Mouse (Mus musculus) cerebellum, adult 18-20 months (tissue): Measurements from ENCODE around the gene Dtx3.
A peak's percentile ranks its signal among the peaks of the same experiment; 100 is the strongest.
"Not testable (repeated sequence)": the region's sequence is repeated elsewhere in the genome, so short reads cannot be mapped to it uniquely, and the experiment has no call there.

Source experiments
- DNase-seq, 2 experiments: peaks; one replicate each; pipeline ENCODE4 v3.0.0; 2021

Gene Dtx3

DNA sequence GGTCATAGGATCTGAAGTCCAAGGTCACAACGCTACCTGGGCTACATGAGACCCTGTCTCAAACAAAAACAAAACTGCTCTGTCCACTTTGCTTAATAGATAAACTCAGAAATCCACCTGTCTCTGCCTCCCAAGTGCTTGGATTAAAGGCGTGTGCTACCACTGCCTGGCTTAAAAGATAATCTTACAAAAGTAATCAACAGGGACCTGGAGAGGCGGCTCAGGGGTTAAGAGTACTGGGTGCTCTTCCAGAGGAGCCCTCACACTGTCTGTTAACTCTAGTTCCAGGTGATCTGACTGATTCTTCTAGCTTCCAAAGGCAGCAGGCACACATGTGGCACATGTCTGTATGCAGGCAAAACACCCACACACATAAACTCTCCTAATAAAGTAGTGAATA, 7.6 kb upstream of the Dtx3 start:
- no peak for DNase-seq

DNA sequence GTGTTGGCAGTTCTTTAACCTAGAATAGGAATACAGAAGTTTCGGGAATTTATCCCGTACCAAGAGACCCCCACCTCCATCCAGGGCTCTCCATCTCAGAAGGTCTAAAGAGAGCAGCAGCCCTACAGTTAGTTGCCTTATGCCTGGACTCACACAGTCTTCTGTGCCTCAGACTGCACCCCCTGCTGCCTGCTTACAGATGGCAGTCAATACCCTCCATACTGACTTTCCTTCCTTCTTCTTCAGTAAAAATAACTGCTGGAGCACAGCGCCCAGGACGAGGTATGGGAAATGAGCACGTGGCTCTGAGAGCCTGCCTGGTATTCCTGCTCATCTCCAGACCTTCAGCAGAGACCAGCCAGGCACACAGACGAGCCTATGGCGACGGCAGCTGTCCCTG, 4.8 kb upstream of the Dtx3 start:
- DNase-seq = peak in 1 of 2 experiments; percentile 7

DNA sequence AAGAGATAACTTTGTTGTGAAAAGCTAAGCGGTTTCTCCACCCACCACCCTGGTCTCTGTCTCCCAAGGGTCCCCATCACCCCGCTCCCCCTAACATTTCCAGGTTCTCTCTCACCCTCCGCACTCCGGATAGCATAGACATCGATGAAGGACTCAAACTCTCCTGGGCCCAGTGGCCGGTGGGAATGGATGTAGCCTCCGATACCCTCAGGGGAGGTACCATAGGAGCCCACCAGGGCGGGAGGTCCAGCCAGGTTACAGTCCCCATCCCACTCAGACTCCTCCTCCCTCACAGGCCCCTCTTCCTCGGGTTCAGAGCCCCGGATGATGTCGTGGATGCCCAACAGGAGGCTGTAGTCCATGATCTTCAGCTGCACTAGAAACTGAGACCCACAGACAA, 3.9 kb upstream of the Dtx3 start:
- DNase-seq = peak in 1 of 2 experiments; percentile 4

DNA sequence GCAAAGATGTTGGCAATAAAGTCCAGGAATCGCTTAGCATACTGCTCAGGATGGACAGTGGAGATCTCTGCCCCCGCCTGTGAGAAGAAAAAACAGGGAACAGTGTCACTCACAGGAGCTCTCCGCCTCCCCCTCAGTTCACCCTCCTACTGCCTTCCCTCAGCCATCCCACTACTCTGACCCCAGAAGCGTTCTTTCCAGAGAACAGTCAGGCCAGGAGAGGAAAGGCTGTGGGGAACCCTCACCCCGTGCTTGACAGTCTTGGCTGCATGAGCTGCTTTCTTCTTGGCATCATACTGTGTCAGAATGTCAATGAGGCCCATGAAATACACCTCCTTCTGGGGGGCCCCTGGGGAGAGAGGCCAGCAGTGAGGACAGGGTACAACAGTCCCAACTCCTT, 3.5 kb upstream of the Dtx3 start:
- no peak for DNase-seq

DNA sequence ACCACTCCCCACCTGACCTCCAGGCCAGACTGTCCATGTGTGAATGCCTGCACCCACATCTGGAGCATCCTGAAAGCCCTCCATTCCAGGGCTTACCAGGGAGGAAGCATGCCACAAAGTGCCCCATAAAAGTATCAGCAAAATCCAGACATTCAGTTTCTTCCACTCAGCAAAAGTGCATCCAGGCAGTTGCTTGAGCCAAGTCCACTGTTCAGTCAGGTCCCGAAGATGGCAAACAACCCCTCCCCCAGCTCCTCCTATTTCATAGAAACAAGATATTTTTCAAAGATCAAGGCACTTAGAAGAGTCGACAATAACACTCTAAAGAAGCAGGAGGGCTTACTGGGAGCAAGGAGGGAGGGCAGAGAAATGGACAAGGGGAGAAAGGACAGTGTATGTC, 3.0 kb upstream of the Dtx3 start:
- no peak for DNase-seq

DNA sequence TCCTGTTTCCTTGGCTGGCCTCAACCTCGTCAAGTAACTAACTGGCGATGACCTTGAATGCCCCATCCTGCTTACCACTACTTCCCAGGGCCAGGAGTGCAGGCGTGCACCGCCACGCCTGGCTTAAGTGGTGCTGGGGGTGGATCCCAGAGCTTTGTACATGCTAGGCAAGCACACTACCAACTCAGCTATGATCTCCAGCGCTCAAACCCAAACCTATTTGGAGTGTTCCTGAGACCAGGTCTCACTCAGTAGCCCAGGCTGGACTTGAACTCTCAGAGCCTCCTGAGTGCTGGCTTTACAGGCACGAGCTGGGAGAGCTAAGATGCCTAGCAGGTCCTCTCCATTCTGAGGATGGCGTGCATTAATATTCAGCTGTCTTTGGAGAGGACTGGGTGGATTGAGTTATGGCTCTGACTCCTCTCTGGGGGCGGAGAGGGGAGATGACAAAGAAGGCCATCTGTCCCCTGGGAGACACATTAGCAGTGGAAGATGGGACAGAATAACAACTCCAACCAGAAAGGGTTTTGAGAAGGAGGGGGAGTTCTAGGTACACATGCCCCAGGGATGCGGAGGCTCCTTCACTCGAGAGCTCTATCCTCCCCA, 2.1 kb upstream of the Dtx3 start:
- DNase-seq = peak in 1 of 2 experiments; percentile 8

DNA sequence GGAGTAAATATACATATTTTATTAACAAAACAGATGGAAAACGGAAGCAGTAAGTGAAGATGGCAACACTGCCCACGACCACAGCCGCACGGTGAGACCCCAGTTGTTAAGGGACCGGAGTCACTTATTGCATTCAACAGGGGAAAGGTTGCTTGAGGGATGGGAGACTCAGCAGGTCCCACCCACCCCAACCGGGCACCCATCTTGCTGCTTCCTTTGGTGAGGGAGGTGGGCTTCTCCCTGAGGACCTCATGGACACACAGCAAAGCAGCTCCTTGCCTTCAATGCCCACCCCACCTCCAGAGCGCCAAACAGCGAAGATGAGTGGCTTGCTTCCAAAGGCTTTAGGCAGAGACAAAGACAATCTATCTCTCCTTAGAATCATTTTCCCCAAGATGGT, 1.6 kb upstream of the Dtx3 start:
- DNase-seq = peak in 1 of 2 experiments; percentile 14

DNA sequence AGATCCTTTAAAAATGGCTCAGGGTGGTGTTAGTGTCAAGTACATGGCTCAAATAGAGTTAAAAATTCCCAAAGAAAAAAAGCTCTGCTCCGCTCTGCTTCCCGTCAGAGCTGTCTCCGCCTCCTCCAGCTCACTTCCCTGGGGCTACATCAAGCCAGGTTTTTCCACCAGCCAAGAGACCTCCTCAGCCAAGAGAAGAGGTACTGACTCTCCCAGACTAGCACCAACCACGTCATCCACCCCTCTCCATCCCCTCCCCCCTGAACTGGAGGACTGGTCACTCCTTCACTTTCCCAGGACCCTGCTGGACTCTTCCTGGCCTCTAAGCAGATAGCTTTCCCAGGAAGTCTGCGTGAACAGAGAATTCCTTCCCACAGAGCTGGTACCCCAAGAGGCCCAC, 864 bp upstream of the Dtx3 start:
- DNase-seq = peak; percentile 53 to 68

DNA sequence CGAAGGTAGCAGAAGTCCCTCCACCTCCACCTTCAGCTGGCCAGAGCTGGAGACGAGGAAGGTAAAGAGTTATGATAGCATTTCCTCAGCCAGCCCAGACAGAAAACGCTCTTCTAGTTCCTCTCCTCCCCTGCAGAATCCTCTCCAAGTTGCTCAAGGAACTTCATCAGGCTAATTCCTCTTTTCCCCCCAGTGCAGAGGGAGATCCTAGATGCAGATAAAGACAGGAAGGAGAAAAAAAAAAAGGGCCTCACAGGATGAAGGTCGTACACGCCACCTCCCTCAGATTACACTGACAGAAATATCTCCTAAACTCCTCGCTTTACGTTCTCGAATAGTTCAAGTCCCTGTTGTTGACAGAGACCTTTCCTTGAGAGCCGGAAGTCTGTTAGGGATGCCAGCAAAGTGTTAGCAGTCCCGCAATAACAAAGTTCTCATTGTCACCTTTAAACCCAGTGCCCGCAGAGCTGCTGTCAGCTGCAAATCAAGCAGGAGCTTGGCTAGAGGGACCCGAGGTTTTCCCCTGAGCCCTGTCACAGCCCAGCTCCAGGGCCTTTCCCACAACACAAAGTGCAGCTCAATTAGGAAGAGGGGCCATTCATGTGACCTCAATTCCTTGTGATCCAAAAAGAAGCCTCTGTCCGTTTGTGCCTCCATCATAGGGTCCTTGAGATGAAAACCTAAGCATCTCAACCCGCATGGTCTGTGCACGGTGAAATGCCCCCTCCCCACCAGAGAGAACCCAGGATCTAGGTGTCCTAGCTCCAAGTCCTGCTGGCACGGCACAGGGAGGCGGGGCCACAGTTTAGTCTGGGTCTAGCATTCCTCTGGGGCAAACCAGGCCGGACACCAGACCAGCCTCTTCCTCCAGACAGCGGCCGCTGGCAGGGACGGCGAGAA, 850 bp downstream of the Dtx3 start:
- DNase-seq = peak; percentile 76 to 82

DNA sequence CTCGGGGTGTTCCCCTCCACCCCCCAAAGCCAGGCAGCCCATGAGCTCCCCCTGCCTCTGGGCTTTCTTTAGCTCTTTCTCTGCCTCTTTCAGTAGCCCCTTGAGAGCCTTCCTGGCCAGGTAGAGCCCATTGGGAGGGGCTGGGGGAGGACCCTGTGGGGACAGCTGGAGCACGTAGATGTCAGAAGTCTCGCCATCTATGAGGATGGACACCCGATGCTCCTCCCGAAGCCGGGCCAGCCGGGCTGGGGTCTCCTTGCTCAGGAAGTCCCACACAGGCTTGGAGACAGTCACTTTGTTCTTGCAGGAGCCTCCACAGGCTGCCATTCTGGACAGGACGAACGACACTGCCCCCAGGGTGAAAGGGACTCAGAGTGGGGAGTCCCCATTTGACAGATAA, 2.5 kb downstream of the Dtx3 start:
- no peak for DNase-seq

DNA sequence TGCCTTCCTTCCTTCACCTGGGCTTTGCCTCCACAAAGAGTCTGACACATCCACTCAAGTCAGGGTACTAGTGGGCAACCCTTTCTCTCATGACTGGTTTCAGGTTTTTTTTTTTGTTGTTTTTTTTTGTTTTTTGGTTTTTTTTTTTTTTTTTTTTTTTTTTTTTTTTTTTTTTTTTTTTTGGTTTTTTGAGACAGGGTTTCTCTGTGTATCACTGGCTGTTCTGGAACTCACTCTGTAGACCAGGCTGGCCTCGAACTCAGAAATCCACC, 3.5 kb downstream of the Dtx3 start:
- not testable (repeated sequence) for DNase-seq

DNA sequence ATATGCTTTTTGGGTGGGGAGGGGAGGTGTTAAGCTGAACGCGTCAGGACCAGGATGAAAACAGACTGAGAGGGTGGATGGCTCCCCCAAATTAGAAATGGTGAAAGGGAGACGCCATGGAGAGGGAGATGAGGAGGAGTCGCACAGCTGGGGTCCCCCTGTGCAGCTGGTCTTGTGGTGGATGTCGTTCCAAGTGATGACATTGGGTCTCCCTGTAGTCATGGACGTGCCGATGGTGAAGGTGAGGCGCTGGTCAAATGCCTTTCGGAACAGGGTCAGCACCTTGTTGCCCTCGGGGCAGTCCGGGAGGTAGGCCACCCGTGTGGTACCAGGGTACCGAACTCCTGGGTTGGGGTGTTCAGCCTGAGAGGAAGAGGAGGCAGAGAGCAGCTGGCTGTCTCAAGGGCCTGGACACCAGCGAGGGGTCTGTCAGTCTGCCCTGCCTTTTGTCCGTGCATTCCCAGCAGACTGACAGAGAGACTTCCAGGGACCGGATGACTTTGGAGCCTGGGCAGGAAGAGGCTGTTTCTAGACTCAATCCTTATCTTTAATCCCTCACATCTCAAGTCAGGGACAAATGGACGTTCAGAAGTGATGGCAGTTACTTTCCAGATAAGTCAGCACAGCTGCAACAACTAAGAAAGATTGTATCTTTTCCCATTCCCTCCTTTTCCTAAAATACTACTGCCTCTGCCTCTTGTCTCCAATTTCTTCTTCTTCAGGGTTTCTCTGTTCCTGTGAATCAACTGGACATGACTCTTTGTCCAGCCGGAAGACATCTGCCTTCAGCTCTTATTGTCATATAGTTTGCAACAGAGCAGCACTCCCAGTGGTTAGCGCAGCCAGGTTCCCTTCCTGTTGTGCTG, 4.1 kb downstream of the Dtx3 start:
- no peak for DNase-seq

DNA sequence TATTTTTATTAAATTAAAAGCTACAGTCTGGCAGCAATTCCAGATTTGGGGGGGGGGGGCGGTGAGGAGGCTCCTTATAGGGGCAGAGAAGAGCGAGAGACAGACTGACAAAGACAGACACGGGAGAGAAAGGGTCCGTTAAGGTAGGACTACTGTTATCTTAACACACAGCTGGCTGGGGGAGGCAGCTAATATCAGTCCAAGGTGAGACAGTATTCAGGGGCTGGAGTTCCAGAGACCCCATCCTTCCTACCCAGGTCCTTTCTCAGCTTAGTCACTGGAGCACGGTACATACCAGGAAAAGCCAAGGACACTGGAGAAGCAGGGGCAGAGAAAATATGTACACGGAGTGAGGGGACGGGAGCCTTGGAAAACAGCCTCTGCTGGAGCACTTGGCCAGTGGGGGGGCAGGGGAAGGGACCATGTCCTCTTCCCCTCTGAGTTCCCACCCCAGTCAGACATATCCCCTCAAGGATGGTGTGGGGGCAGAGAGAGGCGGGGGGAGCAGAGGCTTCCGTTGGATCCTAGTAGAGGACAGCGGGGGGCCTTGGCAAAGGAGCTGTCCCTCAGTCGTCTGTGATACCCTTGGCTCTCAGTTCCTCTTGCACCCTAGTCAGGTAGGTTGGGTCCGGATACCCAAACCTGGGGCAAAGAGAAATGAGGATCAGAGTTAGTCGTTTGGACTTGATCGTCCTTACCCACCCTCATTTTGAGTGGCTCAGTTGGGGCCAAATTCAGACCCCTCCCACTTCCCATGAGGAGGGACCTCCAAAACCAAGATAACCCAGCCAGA, 4.9 kb downstream of the Dtx3 start:
- no peak for DNase-seq

DNA sequence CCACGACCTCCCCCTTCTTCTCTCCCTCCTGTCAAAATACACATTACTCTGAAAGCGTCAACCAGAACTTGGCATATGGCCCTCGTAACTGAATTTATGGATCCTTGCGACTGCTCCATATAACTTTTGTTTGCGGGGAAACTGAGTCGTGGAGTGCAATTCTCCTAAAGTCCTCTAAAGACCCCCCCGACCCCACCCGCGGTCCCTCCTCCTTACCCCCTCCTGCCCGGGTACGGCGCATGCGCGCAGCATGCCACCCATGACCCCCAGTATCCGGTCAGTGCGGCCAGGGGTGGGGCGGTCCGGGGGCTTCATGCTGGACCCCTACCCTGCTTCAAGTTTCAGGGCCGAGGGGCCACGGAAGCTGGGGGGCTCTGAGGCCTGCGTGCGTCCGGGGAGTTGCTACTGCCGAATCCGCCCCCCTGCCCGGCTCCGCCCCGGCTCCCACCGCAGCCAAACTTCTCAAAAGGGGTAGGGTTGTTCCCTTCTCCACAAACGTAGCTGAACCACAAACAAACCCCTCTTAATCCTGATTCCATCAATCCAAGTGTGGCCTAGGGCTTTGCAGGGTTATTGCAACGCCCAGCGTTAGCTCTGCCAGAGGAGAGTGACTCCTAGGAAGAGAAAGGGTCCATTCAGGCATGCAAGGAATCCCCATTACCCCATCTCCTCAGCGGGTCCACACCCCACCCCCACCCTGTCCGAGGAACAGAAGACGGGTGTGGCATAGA, 5.7 kb downstream of the Dtx3 start, which contains the start of gene Arhgef25:
TSS of gene Arhgef25 (minus strand) at position 433 of the 731 bp plus-strand sequence.
- no peak for DNase-seq

DNA sequence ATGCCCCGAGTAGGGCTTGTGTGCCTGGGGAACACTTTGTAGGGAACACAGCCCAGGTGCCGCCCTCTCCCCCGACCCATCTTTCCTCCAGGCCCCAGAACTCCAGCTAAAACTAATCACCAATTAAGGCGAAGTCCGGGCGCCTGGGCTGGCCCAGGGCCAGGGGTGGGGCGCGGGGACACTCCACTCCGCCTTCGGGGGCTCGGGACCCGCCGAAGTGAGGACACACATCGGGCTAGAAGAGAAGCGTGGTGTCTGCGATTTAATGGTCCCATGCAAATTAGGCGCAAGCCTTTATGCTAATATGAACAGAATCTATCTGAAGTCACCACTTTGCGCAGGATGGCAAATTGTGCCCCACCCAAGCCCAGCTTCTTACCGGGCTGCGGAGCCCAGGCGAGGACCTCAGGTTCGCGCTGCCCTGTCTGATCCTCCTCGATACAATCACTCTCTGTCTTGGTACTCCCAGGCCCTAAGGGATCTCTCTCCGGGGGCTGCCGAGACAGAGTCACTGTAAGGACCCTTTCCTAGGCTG, 6.3 kb downstream of the Dtx3 start:
- peak in 1 of 2 experiments; percentile 60 for DNase-seq

DNA sequence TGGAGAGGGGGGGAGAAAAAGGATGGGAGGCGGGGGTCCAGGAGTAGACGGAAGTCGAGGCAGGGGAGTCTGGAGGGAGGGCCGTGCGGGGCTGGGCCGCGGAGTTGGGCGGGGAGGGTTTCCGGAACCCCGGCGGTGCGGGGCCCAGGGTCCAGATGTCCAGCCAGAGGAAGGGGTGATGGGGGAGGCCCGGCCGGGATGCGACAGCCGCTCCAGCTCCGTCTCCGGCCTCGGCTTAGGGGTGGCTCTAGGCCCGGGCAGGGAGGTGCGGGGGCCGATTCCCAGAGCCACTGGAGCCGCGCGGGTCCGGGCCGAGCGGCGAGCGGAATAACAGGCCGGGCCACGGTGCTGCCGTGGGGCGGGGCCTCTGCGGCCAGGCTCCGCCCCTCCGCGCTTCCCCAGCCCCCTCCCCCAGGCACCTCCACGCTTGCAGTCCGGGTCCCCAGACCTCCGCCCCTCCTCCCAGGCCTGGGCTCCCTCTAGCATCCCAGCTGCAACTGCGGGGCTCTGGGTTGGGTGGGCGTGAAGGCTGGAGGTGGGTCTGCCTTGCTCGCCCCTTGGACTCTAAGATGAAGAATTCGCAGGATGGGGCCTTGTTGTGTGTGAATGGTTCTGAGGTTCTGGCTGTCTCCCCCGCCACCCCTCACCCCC, 6.9 kb downstream of the Dtx3 start:
- DNase-seq = peak; percentile 66 to 84

DNA sequence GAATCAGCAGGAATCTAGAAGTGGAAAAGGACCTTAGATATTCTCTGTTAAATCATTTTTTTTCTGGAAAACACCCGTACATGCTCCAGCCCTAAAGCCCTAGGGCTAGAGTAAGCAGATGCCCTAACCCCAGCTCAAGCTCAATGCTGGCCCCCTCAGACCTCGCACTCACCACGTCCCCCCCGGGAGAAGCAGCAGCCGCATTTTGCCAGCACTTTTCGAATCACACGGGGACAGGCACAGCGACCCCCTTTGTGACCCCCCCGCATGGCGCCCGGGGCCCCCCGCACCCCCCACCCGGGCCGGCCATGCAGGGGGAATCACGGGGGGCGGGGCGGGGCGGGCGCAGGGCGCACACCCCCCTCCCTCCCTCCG, 7.5 kb downstream of the Dtx3 start:
- no peak for DNase-seq

DNA sequence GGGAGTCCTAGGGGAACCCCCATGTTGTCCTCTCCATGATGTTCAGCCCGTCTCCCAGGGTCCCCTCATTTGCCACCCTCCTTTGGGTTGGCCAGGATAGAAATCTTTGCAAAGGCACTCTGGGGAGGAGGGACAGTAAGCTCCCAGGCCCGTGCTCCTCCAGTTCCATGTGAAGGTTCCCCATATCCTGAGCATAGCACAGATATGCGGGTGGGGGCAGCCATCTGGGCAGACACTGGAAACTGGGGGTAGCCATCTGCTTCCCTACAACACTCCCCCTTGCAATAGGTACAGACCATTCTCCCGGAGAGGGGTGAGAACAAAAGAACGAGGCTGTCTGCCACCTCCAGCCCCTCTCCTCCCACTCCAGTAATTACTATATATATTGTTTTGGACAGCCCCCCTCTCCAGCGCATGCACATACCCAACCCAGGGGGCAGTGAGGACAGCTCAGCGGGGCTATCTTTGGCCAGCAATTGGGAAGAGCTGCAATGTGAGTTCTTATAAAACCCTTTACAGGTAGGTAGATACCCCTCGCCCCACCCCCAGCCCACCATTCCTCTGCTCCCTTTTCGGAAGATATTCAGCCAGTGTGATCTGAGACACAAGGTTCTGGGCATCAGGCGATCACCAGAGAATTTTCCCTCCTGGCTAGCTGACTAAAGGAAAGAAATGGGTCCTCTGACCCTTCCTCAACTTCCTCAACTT, 8.0 kb downstream of the Dtx3 start:
- peak; percentile 55 to 70 for DNase-seq

DNA sequence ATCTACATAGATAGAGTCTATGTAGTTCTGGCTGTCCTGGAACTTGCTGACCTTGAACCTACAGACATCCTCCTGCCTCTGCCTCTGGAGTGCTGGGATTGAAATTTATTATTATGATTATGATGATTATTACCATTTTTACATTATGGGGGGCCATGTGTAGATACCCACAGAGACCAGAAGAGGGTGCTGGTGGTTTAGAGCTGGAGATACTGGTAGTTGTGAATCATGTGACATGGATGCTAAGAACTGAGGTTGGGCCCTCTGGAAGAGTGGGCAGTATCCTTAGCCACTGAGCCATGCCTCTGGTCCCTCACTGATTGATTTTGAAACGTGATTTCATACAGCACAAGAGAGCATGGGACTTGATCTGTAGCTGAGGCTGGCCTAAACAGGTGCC, 9.1 kb downstream of the Dtx3 start:
- no peak for DNase-seq

DNA sequence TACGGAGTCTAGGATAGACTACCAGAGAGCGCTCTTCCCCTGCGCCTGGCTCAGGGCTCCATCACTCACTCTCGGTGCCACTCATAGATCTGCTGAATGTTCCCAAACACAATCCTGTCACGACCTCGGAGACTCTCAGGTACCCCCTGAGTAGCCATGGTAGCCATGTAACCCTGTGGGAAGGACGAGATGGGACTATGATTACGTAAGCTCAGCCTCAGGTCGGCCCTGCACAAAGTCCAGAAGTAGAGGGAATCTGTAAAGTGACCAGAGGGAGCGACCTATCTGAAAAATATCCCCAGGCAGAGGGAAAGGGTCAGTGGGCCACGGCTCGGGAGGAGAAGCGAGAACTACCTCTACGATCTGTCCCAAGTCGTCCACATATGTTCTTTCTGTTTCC, 10.0 kb downstream of the Dtx3 start:
- no peak for DNase-seq

DNA sequence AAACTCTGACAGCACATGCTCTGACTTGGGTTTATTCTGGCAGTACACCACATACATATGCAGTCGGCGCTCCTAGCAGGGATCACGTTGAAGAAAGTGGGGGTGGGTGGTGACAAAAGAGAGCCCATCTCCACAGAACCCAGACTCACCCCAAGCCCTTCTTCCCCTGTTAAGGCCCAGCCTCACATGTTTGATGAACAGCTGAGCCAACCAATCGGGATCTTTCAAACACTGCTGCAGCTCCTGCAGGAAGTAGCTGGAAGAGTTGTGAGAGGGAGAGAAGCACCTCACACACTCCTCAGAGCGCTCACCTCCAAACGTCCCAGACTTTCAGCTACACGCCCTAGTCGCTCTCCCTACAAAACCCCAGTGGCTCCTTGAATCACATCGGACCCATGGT, 10.4 kb downstream of the Dtx3 start:
- DNase-seq = no peak
